Mouse (Mus musculus) lung, embryonic 16.5 days (tissue): ENCODE results near the gene Efcab11. TPM values are rescaled to one million over a fixed set of nuclear protein-coding genes. Genes with fewer than 3 reads are reported as not detected.

Experiments
- ATAC-seq: fragments of 200-750 bp; cut with Nextera tagmentation; 2 replicates; pipeline ENCODE4 v1.8.0; 2017; ENCODE audit warnings: low read depth, mild to moderate bottlenecking, moderate library complexity
- H3K27ac ChIP-seq: fragments of 300-500 bp; sonication (generic); 2 replicates; pipeline ENCODE4 v1.5.1; 2014; ENCODE audit warnings: mild to moderate bottlenecking, control low read depth, low read length
- H3K27me3 ChIP-seq: fragments of 300-500 bp; sonication (generic); 2 replicates; pipeline ENCODE4 v1.6.1; 2014; ENCODE audit warnings: low read depth, low read length, mixed read lengths; ENCODE audit not compliant: control insufficient read depth, insufficient read depth
- H3K36me3 ChIP-seq: fragments of 300-500 bp; sonication (generic); 2 replicates; pipeline ENCODE4 v1.6.1; 2014; ENCODE audit warnings: low read length; ENCODE audit not compliant: control insufficient read depth, insufficient read depth
- H3K4me1 ChIP-seq: fragments of 300-500 bp; sonication (generic); replicated peaks from 2 replicates; pipeline ENCODE4 v1.6.1; 2014; ENCODE audit warnings: low read length, mixed read lengths; ENCODE audit not compliant: control insufficient read depth, insufficient read depth
- H3K4me2 ChIP-seq: fragments of 300-500 bp; sonication (generic); 2 replicates; pipeline ENCODE4 v1.6.1; 2014; ENCODE audit warnings: low read depth, low read length, control low read depth
- H3K4me3 ChIP-seq: fragments of 300-500 bp; sonication (generic); 2 replicates; pipeline ENCODE4 v1.5.1; 2014; ENCODE audit warnings: mild to moderate bottlenecking, low read length, control low read depth
- H3K9ac ChIP-seq: fragments of 300-500 bp; sonication (generic); 2 replicates; pipeline ENCODE4 v1.6.1; 2014; ENCODE audit warnings: low read length, control low read depth
- H3K9me3 ChIP-seq: fragments of 300-500 bp; sonication (generic); 2 replicates; pipeline ENCODE4 v1.6.1; 2016; ENCODE audit warnings: low read length; ENCODE audit not compliant: control insufficient read depth
- WGBS: fragments of 180-500 bp; shearing (Covaris S2); extraction: QIAGEN DNeasy Blood & Tissue Kit; methylation state at CpG from one replicate; pipeline ENCODE4 v1.1.7; 2014; 5-methylcytosine and 5-hydroxymethylcytosine counted together
- polyA plus RNA-seq: library from polyadenylated mRNA; unstranded; fragments of >200 nt; fragmentation: Nextera tagmentation; extraction: Ambion mirVana; gene quantifications from 2 replicates; pipeline ENCODE4 v1.2.1, GENCODE M21; 2015

Gene Efcab11
- polyA plus RNA-seq, 1 experiment from 2014 or later: 19.4 TPM

DNA sequence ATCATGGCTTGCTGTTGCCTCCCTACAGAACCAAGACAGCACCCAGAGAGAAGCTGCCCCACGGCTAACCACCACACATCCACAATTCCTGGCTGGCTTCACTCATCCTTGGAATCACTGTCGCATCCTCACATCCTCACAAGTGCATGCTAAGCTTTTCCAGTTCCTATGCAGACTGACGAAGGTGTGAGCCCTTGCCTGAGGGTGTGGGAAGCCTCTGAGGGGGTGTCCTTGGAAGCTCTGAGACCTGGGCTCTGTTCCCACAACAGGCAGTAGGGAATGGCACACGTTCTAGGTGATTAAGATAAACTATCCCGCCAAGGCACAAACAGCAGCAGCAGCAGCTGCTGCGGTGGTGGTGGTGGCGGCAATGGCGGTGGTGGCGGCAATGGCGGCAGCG lies 164.5 kb downstream of the Efcab11 start:
- H3K4me1 ChIP-seq: no peaks in the 10 kb centered on the region; the same call in 1 of the 2 replicates
- no peaks in the 10 kb centered on the region for H3K9me3 ChIP-seq
- no peak overlapping the region for H3K4me3 ChIP-seq
- WGBS: 81% methylated on average over 11 of the region's 11 CpGs
- no peak overlapping the region for H3K4me2 ChIP-seq
- H3K9ac ChIP-seq: no peak overlapping the region
- no peak overlapping the region for H3K27ac ChIP-seq
- no peaks in the 10 kb centered on the region for H3K27me3 ChIP-seq
- ATAC-seq: no peak
- H3K36me3 ChIP-seq: no peaks in the 10 kb centered on the region

DNA sequence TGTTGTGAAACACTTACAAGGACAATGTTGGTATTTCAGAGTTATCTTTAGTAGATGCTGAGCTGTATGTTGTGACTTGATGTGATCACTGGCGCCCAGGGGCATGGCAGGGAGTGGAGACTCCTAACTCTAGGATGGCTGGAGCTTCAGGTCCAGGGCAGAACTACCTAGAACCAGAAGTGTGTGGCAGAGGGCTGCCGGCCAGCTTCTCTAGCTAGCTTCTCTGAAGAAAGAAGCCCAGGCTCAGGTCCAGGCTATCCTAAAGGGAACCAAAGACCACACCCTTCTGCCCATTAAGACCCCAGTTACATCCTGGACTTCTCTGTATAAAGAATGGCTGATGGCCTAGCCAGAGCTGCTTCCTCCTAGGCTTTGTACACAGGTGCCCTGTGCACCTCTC lies 166.1 kb downstream of the Efcab11 start:
- H3K4me1 ChIP-seq: no peaks in the 10 kb centered on the region; the same call in 1 of the 2 replicates
- no peaks in the 10 kb centered on the region for H3K27me3 ChIP-seq
- no peak for ATAC-seq
- no peaks in the 10 kb centered on the region for H3K9me3 ChIP-seq
- H3K36me3 ChIP-seq: no peaks in the 10 kb centered on the region
- H3K4me2 ChIP-seq: no peak overlapping the region
- no peak overlapping the region for H3K9ac ChIP-seq
- WGBS: 88% methylated on average over 2 of the region's 2 CpGs
- H3K27ac ChIP-seq: no peak overlapping the region
- H3K4me3 ChIP-seq: no peak overlapping the region

DNA sequence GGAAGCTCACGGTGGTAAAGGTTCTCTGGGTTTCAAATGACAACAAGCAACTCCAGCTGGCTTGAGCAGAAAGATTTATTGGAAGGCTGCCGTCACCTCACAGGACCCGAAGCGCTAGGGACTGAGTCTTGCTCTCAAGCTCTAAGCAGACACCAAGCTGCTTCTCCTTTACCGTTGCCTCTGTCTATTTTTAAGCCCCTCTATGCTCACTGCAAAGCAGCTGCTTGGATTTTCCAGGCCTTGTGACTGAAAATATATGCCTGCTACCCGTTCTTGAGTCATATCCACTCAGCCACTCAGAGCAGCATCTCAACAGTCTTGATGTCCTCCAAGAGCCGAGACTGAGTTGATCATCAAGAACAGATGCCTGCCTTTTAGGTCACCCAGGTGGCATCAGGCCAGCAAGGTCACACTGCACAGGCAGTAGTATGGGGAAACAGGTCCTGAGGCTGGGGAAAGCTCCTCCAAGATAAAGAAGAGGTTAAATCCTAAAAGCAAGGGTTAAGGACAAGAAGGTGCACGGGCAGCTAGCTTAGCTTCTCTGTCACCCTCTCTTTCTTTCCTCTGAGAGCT lies 168.1 kb downstream of the Efcab11 start:
- H3K9ac ChIP-seq: no peak overlapping the region
- no peaks in the 10 kb centered on the region for H3K27me3 ChIP-seq
- H3K4me3 ChIP-seq: no peak overlapping the region
- H3K27ac ChIP-seq: no peak overlapping the region
- no peaks in the 10 kb centered on the region; the same call in 1 of the 2 replicates for H3K4me1 ChIP-seq
- no peaks in the 10 kb centered on the region for H3K9me3 ChIP-seq
- H3K4me2 ChIP-seq: no peak overlapping the region
- ATAC-seq: no peak
- 53% methylated on average over 8 of the region's 8 CpGs for WGBS
- H3K36me3 ChIP-seq: no peaks in the 10 kb centered on the region

- H3K36me3 ChIP-seq: no peaks in the 10 kb centered on the region
- no peak overlapping the region for H3K4me2 ChIP-seq
- 60% methylated on average over 9 of the region's 9 CpGs for WGBS
- H3K4me3 ChIP-seq: no peak overlapping the region
- H3K4me1 ChIP-seq: no peaks in the 10 kb centered on the region
- no peak for ATAC-seq
- no peak overlapping the region for H3K9ac ChIP-seq
- no peaks in the 10 kb centered on the region for H3K9me3 ChIP-seq
- no peaks in the 10 kb centered on the region for H3K27me3 ChIP-seq
- no peak overlapping the region for H3K27ac ChIP-seq
These were observed 168.9 kb downstream of the Efcab11 start for GRCm38 (mm10) chr12:99715129-99716037.

- H3K4me3 ChIP-seq: no peak overlapping the region
- no peaks in the 10 kb centered on the region for H3K4me1 ChIP-seq
- H3K4me2 ChIP-seq: no peak overlapping the region
- no peak overlapping the region for H3K27ac ChIP-seq
- ATAC-seq: no peak
- no peaks in the 10 kb centered on the region for H3K9me3 ChIP-seq
- H3K27me3 ChIP-seq: no peaks in the 10 kb centered on the region
- no peak overlapping the region for H3K9ac ChIP-seq
- no peaks in the 10 kb centered on the region for H3K36me3 ChIP-seq
- 36% methylated on average over 5 of the region's 5 CpGs for WGBS
These were observed 172.0 kb downstream of the Efcab11 start for GRCm38 (mm10) chr12:99712214-99712613.

GRCm38 (mm10) chr12:99702248-99702647 lies 182.0 kb downstream of the Efcab11 start:
- Histone ChIP-seq H3K27ac (no peak overlapping the region), H3K4me2 (no peak overlapping the region), H3K9me3 (no peaks in the 10 kb centered on the region), H3K4me3 (no peak overlapping the region), H3K4me1 (no peaks in the 10 kb centered on the region), H3K27me3 (no peaks in the 10 kb centered on the region), H3K9ac (no peak overlapping the region), H3K36me3 (no peaks in the 10 kb centered on the region)
- WGBS: 70% methylated on average over 8 of the region's 8 CpGs
- no peak for ATAC-seq

GRCm38 (mm10) chr12:99700380-99700779 lies 183.9 kb downstream of the Efcab11 start:
- Histone ChIP-seq H3K4me2 (no peak overlapping the region), H3K9me3 (no peaks in the 10 kb centered on the region), H3K27ac (no peak overlapping the region), H3K4me3 (no peak overlapping the region), H3K36me3 (no peaks in the 10 kb centered on the region), H3K9ac (no peak overlapping the region), H3K27me3 (no peaks in the 10 kb centered on the region), H3K4me1 (no peaks in the 10 kb centered on the region)
- ATAC-seq: no peak
- 54% methylated on average over 7 of the region's 7 CpGs for WGBS

DNA sequence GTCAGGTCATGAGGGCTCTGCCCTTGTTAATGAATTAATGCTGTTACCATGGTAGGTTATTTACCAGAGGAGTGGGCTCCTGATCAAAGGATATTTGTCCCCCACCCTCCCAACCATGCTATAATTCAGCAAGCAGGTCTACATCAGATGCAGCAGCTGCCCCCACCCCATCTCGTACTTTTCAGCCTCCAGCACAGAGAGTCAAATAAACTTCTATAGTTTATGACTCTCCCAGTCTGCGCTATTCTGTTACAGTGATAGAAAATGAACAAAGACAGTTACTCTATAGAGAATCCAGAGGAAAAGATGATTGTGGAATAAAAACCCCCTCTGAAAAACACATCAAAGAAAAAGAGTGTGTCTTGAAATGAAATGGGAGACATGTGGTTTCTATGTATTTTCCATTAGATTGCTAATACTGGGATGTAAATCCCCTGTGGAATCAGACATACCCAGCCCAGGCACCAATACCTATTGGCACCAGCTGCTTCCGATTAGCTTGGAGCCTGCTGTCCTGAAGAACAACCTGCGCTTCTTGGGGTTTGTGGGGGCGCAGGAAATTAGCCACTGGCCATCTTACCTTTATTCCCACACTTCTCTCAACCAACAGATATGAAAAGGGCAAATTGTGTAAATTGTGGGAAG lies 184.7 kb downstream of the Efcab11 start:
- Histone ChIP-seq H3K36me3 (no peaks in the 10 kb centered on the region), H3K9me3 (no peaks in the 10 kb centered on the region), H3K27ac (no peak overlapping the region), H3K9ac (no peak overlapping the region), H3K27me3 (no peaks in the 10 kb centered on the region), H3K4me2 (no peak overlapping the region), H3K4me1 (no peaks in the 10 kb centered on the region), H3K4me3 (no peak overlapping the region)
- no peak for ATAC-seq
- WGBS: 83% methylated on average over 5 of the region's 5 CpGs

DNA sequence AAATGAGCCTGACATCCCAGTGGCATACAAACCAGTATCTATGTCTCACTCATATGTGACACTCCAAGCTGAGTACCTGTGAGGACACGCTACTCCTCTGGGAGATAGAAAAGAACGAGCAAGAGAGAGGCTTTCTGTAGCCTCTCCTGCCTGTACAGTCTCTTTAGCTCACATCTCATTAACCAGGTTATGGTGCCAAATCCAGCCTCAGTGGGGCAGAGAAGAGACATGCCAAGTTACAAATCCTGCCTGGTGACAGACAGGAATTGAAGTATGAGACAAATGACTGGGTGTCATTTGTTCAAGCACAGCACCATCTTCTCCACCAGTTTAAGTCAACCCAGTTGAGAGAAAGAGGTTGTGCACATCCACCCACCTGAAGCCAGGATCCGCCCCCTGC lies 190.2 kb downstream of the Efcab11 start:
- 92% methylated on average over 3 of the region's 3 CpGs for WGBS
- H3K4me3 ChIP-seq: no peak overlapping the region
- no peaks in the 10 kb centered on the region for H3K27me3 ChIP-seq
- H3K4me1 ChIP-seq: no peaks in the 10 kb centered on the region
- H3K9ac ChIP-seq: no peak overlapping the region
- H3K27ac ChIP-seq: no peak overlapping the region
- no peaks in the 10 kb centered on the region for H3K9me3 ChIP-seq
- H3K36me3 ChIP-seq: no peaks in the 10 kb centered on the region
- H3K4me2 ChIP-seq: no peak overlapping the region
- no peak for ATAC-seq
